Mouse (Mus musculus): ENCODE data around the gene Gigyf1.

Gene Gigyf1

DNA sequence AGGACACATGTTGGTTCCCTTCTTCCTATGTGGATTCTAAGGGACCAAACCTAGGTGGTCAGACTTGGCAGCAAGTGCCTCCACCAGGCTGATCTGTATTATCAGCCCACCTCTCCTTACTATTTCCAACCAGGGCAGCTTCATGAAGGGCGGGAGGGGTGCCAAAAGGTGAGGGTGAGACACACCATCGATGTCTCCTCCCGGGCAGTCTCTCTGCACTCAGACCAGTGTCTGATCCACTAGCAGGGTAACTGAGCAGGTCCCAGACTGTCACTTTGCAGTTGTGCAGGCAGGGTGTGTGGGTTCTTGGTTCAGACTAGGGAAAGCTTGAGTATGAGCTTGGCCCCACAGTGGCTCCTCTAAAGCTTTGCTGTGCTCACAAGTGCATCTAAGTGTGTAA is 3.5 kb upstream of the Gigyf1 start:
- no peak for DNase-seq

DNA sequence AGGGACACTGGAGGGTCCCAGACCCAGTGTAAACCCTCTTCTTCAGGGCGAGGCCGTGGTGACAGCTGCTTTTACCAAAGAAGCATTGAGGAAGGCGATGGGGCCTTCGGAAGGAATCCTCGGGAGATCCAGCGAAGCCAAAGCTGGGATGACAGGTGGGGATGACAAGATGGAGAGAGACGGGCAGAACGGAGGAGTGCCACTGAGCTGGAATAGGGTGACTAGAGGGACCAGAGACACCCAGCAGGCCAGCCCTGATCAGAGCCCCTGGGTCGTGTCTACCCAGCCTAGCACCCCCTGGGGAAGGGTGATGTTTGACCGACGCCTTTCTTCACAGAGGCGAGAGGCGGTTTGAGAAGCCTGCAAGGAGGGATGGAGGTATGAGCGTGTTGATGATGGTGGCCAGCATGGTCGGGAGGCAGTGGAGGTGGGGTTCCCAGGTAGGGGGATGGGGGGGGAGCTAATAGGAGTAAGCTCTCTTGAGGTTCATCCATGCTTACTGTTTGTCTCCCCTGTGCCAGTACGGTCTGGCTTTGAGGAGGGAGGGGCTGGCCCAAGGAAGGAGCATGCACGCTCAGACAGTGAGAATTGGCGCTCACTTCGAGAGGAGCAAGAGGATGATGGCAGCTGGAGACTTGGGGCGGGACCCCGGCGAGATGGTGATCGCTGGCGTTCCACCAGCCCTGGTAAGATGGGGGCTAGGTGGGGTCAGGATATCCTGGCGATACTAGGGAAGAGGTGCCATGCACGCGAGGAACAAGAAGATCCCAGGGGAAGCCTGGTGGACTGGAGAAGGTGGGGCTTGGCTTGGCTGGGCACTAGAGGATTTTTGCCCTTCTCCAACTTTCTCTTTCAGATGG is 1.6 kb downstream of the Gigyf1 start:
- DNase-seq = no peak

DNA sequence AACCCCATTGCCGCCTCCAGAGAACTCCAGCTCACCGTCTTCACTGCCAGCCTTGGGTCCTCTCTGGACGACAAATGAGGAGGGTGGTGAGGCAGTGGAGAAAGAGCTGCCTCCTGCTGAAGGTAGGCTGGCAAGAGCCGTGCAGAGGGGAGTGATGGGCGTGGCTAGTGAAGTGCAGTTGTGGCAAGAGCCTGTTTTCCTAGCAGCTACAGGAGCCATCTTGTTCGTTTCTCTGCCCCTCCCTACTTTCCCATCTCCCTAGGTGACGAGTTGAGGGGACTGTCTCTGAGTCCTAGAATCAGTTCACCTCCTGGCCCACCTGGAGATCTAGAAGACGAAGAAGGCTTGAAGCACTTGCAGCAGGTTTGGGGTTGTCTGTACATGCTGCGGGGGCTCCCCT is 3.5 kb downstream of the Gigyf1 start:
- DNase-seq = no peak

DNA sequence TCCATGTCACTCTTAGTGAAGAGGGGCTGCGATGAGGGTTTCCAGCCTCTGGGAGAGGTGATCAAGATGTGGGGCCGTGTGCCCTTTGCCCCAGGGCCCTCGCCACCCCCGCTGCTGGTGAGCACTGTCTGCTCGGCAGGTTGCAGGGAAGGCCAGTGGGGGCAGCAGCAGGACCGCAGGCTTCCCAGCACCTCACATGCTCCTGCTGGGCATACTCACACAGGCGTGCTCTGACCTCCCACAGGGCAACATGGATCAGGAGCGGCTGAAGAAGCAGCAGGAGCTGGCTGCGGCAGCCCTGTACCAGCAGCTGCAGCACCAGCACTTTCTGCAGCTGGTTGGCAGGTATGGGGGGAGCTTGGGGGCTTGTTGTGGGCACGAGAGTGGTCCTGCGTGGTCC is 4.4 kb downstream of the Gigyf1 start:
- DNase-seq = no peak

DNA sequence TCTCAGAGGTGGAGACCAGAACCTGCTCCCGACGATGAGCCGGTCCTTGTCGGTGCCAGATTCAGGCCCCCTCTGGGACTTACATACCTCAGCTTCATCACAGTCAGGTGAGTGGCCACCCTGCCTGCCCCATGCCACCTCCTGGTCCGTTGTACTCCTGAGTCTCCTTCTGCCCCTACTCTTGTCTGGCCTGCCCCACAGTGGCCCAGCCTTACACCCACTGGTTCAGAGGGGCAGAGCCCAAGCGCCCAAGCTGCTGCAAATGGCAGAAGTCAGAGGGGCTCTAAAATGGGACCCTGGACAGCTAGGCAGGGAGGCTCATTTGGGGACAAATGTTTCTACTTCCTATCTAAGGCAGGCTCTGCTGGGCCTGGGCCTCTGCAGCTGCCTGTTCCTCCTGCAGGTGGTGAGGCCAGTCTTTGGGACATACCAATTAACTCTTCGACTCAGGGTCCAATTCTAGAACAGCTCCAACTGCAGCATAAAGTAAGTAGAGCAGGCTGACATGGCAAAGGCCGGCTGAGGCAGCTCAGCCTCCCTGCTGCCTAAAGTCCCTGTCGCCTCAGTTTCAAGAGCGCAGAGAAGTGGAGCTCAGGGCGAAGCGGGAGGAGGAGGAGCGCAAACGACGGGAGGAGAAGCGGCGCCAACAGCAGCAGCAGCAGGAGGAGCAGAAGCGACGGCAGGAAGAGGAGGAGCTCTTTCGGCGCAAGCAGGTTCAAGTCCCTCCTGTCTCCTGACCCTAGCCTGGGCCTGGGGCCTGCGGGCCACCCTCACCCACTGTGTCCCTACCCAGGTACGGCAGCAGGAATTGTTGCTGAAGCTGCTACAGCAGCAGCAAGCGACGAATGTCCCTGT is 5.3 kb downstream of the Gigyf1 start:
- no peak for DNase-seq

DNA sequence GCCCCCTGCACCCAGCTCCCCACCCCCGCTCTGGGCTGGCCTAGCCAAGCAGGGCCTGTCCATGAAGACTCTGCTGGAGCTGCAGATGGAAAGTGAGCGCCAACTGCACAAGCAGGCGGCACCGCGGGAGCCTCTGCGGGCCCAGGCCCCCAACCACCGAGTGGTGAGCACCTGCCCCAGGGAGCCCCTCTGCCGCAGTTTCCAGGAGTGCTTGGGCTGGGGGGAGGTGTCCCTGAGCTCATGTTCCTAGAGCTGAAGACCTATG is 5.8 kb downstream of the Gigyf1 start:
- no peak for DNase-seq

DNA sequence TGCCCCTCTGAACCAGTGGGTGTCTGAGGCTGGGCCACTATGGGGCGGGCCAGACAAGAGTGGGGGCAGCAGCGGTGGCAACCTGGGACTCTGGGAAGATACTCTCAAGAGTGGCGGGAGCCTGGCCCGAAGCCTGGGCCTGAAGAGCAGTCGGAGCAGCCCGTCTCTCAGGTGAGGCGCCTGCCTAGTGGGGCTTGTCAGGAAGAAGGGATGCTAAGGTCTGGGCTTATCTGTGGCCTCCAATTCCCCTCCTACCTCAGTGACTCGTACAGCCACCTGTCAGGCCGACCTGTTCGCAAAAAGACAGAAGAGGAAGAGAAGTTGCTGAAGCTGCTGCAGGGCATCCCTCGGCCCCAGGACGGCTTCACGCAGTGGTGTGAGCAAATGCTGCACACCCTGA is 6.3 kb downstream of the Gigyf1 start:
- no peak for DNase-seq

DNA sequence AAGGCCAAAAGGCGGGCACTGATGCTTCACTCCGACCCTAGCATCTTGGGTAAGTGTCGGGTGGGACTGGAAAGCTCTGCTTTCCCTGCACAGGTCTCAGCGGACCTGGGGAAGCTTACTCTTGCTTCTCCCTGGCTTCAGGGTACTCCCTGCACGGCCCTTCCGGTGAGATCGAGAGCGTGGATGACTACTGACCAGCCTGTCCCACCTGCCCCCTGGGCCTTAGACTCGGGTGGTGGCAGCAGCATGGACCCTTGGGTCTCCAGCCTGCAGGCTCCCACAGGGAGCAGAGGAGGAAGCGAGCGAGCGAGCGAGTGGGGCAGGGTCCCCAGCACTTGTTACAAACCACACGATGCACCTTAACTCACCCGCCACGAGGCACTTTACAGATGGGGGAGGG is 7.2 kb downstream of the Gigyf1 start:
- DNase-seq = no peak

DNA sequence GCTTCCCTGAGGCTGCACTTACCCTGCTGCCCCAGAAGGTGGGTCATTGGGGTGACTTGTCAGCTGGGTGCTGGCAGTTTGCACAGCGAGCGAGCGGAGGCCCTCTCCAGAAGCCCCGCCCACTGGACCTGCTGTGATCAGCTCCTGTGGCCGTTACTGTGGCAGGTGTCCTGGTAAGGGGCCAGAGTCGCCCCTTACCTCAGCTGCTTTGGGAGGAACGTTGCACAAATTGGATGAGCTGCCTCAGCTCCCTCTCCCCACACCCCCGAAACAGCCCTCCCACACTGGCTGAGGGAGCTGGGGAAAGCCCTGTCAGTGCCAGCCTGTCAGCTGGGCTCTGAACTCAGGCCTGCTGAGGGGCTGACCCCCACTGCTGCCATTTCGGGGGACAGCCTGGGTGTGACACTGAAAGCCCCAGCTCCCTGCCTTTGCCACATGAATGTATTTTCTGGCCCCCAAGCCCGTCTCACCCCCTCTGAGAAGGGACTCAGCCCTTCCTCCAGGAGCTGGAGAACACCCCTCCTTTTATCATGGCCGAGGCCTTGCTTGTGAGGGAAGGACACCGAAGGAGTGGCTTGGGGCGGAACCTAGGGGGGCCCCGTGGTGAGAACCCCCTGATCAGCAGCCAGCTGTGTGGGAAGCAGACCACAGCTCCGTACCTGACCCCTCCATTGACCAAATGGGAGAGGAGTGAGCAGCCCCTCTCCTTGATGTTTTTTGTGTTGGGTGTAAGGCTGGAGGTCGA is 8.0 kb downstream of the Gigyf1 start:
- DNase-seq = peak; percentile 42

DNA sequence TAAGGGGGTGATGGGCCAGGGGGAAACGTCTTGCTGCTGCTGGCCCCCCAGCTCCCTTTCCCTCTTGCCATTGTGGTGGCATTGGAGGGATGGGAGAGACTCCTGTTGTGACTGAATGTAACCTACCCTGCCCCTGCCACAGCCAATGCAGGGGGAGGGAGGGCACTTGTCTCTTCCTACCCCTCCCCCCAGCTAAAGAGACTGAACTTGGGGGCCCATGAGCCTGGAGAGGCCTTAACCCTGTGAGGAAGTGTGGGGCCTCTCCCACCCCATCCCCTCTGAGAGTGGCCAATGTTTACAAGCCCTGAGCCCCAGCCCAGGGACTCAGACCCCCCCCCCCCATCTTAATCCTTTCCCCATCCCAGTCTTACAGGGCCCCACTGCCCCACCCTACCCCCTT is 9.1 kb downstream of the Gigyf1 start:
- no peak for DNase-seq

DNA sequence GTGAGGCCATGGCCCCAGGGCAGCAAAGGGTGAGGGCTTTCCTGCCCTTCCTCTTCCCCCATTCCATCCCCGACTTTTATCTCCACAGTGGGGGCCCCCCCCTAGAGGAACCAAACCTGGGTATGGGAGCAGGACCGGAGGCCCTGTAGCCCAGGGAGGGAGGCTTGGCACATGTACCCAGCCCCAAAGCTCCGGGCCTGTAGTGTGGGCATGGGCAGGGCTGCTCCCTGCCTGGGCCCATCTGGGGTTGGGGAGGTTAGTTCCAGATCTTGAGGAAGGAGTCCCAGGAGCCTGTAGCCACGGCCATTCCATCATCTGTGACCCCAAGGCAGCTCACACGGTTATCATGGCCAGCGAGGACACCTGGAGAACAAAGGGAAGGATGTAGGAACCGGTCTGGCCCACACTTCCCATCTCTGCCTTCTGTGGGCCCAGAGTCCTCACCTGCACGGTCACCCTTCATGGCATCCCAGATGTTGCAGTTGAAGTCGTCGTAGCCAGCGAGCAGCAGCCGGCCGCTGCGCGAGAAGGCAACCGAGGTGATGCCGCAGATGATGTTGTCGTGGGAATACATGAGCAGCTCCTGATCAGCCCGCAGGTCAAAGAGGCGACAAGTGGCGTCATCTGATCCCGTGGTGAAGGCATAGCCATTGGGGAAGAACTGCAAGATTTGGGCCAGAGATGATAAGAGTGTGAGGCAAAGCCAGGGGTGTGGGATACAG is 10.1 kb downstream of the Gigyf1 start:
- no peak for DNase-seq

DNA sequence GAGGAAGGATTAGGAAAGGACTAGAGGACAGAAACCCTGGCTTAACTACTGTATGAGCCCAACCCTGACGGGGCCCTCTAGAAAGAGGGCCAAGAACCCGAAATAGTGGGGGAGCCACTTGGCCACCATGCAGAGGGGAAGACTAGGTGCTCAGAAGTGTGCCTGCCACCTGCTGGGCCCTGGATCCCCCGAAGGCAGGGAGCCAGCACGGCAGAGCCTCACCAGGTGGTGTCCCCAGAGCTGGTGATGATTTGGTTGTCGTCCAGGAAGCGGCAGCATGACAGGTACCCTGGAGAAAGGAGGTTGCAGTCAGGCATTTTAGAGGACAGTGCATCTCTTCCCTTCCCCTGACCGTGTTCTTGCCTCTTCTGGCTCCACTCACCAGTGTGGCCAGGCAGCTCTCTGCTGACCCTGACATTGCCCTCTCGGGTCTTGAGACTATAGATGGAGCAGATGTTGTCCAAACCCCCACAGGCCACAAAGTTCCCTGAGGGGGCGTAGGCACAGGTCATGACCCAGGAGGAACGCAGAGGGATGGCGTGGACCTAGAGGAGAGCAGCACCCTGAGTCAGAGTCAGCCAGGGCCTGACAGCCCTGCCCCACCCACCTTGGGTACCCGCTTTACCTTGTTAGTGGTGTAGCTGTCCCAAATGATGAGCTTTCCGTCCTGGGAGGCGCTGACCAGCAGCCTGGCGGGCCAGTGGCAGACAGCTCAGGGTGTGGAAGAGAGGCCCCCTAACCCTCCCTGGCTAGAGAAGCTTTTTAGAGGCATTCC is 11.1 kb downstream of the Gigyf1 start:
- DNase-seq = no peak

DNA sequence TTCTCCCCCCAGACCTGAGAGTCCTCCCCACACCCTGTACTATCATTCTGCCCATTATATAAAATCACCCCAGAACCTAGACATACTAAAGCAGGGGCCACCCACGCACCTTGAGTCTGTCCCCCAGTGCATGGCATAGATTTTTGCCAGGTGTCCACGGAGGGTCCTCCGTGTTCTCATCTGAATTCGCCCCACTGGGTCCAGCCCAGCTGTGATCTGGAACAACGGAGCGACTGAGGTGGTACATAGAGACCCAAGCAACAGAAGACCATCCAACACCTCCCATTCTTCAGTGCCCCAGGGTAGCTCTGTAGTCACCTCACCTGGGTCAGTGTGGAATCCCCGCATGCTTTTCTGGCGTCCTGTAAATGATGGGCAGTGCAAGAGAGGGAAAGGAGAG is 11.7 kb downstream of the Gigyf1 start:
- no peak for DNase-seq

DNA sequence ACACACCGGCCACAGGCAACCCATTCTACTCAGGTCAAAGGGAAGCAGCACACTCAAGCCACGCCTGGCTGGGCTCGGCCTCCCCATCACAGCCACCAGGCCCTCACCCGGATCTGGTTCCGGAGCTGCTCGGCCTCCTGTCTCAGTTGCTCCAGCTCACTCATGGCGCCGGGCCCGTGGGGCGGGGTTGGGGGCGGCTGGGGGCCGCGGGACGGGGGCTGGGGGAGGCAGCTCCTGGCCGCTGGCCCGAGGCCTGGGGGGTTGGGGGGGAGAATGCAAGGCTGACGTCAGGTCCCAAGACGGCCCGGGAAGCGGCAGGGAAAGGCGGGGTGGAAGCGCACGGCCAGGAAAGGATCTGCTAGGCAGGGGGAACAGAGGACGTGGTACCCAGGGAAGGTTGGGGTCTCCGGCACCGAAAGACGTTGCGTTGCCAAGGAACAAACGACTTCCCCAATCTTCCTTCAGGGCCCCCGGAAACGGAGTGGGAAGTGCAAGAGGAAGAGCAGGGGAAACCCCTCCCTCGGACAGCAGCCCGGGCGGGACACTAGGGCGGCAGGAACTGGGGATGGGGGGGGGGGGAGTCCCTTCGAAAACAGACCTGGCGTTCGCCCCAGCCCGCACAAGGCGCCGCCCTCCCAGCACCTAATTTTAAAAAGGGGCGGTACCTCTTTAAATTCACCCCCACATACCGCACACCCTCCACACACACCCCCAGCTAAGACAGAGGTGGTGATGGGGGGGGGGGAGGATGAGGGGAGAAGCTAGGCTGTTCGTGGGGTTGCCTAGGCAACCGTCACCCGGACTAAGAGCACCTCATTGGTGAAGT is 12.5 kb downstream of the Gigyf1 start:
- peak; percentile 85 for DNase-seq

DNA sequence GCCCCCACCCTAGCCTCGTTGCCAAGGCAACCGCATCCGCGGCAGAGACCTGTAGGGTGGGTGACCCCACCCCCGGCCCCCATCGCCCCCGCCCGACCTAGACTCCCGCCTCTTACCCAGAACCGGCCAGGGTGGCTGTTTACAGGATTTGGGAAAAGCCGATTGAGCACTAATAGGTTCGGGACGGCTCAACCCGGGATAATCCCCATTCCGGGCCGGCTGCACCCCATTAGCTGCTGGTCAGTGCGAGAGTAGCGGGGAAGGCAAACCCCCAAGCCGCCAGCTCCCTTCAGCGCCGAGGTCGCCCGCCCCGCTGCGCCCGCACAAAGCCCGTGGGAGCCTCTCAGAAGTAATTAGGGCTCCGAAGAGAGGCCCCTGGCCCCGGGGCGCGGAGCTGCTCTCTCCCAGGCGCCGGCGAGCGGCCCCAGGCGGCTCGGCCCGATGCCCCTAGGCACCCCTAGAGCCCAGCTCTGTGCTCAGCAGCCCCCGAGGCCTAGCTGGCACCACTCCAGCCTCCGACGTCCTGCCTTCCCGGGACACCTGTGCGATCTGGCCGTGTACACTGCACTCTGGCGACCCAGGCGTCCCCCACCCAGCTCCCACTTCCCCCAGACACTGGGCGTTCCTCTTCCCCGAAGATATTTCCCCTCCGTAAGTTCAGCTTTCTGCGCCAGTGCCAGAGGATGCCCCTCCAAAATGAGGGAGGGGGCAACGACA is 13.2 kb downstream of the Gigyf1 start:
- peak; percentile 72 for DNase-seq

DNA sequence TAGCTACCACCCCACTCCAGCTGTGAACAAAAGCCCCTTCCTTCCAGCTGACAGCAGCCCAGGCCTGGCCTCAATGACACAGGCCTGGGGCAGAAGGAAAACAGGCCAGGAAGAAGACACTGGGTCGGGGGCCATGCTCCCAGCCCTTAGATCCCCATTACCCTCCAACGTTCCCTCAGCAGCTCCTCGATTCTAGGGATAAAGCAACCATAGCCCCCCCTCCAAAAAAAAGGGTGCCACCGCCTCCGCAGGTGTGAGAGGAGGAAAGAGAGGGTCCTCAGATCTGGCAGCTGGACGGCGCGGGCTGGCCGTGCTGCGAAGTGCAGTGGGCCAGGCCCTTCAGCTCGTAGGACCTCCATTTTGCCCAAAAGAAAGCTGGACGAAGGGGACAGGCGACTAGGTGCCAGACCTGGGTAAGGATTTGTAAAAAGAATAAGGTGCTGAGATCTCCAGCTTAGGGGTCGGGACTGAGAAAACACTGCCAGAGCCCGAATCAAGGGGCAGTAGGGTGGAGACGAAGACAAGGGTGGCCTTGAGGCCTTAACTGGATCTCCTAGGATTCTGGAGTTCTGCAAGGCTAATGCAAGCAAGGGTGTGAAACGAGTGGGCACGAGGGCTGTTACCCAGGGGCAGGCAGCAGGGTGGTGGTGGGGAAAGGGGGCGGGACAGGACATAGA is 13.9 kb downstream of the Gigyf1 start:
- DNase-seq = peak; percentile 34

DNA sequence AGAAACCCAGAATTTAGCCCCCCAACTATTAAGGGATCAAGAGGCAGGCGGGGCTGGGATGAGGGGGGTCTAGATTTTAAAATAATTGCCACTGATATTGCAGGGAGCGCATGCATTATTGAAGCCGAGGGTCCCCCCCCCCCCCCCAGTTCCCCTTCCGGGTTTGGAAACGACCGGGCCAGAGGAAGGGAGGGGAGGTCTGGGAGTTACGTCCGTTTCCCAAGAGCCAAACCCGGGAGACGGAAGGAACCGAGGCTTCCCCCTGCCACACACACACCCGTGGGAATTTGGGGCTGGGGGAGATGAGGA is 14.4 kb downstream of the Gigyf1 start:
- no peak for DNase-seq

DNA sequence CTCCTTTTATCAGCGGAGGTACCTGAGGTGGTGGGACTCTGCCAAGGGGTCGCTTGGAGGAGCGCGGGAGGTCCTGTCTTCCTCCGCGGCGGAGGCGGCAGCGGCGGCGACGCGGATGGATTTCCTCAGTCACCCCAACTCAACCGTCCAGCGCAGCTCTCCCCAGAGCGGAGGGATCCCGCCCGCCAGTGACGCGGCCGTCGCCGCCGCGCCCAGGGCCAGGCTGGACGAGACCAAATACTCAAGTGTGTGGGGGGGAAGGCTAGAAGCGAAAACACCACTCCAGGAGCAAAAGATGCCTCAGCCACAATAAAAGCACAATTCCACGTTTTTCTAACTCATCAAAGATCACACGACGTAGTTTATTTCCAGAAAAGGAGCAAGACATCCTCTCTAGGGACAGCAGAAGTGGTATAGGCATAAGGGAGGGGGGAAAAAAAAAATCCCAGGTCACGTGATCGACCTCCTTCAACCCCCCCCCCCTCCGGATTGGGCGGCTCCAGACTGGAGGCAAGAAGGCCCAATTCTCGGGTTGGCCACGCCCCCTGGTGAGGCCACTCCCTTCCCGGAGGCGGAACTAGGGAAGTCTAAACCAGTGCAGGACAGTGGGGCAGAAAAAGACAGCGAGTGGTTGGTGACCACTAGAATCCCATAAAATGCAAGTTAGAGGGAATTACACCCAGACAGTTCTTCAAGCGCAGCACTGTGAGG is 14.9 kb downstream of the Gigyf1 start, which contains the start of the genes Epo and Gnb2:
Gene Epo, minus strand, starts transcription at position 126 of the 711 bp plus-strand sequence.
Gene Gnb2, minus strand, starts transcription at position 394 of the 711 bp plus-strand sequence.
- DNase-seq = peak; percentile 98

DNA sequence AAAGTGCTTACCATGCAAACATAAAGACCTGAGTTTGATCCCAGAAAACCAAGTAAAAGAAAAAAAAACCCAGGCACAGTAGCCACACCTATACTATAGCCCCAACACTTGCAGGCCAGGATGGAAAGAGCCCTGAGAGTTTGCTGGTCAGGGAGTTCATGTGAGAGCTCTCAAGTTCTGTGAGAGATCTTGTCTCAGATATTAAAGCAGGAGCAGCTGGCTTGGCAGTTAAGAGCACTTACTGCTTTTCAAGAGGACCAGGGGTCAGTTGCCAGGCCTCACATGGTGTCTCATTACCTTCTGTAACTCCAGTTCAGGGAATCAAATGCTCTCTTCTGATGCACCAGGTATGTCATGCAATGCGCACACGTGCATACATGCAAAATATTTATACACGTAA is 16.4 kb downstream of the Gigyf1 start:
- DNase-seq = no peak

Data from right cerebral cortex, postnatal 14 days (tissue).